Mouse (Mus musculus) C3H10T1/2 (cell line): ENCODE measurements around the gene Cyp2s1. TPM values are rescaled to one million over a fixed set of nuclear protein-coding genes. Genes with fewer than 3 reads are reported as not detected.

ENCODE experiments used
- polyA plus RNA-seq, 2 experiments: library from polyadenylated mRNA; unstranded; fragments of >200 nt; fragmentation: generic; extraction: Trizol; gene quantifications; one replicate each; pipeline ENCODE4 v1.2.1; 2012; ENCODE audit warnings: missing spikeins in 2 of 2

The Cyp2s1 gene
- polyA plus RNA-seq: under 1 TPM; 0.04 to 0.40 TPM

DNA sequence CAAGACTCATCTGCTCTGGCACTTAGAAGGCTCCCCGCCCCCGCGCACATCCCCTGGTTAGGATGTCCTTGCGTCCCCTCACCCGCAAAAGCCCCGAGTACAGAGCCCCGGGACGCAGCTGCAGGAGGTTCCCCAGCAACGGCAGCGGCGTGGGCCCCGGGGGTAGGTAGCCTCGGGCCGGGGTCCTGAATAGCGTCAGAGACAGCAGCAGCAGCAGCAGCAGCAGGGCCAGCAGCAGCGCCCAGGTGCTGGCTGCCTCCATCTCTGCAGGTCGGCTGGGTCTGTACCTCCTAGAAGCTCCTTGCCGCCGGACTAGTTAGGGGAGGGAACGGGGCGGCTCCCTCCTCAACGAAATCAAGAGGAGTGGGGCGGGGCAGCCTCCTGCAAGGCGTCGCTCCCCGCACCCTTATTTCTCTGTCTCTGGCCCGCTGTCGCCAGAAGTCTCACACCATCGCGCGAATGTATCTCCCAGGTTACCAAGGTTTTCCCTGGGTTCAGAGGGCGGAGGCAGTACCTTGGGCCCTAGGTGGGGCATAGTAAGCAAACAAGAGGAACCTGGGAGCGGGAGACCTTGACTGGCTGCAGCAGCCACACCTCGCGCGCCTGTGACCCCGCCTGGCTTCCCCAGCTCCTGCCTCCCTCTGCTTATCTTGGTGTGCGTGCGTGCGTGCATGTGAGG lies at the start of gene Cyp2s1:
Cyp2s1 (minus strand) TSS at position 673 of the 679 bp plus-strand sequence.

DNA sequence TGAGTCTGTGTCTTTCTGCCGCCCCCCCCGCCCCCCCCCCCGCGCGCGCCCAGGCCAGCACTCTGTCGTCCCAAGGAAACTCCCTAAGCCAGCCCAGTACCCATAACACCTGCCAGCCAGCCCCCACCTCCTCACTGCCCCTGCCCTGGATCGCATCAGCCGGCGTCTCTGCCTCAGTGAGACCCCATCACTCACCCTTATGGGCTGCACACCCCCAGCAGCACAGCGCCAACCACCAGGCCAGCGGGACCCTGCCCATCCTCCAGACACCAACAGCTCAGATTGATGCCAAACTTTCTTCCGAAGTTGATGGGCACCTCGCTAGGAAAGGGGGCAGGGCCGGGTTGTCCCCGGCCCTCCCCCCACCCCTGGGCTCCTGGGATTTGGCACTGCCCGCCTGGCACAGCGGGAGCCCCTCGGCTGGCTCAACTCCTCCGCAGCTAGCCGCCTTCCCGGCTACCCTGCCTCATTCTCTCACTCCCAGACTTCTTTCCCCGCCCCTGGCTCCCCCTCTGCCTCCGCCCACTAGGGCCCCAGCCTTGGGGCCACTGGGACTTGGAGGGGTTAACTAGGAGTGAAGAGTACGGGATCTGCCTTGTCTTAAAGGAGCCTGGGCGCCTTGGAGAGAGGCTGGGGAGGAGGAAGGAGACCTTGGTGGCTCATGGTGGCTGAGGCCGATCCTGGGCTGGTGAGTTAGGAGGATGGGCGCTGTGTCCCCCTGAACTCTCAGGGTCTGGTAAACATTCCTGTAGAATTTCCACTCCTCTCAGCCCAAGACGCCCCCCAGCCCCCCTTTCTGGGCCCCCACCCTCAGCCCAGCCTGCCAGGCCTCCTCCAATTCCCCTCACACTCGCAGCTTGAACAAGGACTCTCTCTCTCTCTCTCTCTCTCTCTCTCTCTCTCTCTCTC lies 28.2 kb downstream of the Cyp2s1 start, which contains the start of gene Axl:
Axl (minus strand) TSS at position 486 of the 909 bp plus-strand sequence.

DNA sequence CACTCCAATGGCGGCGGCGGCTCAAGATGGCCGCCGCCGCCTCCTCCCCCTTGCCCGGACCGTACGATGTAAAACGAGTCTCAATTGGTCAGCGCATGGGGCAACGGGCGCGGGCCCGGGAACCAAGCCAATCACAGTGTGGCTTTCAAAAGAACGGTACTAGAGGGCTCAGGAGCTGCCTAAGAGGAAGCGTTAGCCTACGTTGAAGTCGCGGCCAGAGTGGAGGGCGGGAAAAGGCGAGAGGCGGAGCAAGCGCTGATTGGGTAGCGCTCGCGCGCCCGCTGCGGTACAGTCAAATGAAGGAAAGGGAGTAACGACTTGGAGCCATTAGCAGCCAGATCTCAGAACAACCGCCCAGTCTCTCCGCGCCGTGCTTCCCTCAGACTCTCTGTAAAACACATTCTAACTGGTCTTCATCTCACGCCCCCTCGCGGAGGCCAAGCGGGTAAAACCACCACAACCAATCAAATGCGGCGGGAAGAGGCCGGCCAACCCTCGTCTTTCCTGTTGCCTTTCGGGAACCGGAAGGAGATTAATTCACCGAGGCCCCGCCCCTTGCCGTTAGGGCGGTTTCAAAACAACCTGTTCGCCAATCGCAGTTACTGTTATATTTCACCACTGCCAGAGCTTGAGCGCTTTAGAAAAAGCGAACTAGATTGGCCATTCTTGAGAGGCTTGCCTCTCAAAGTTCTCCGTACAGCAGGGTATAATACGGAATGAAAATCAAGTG lies 61.8 kb downstream of the Cyp2s1 start, which contains the start of gene Hnrnpul1:
Hnrnpul1 (minus strand) TSS at position 20 of the 730 bp plus-strand sequence.

Other genes with a start within 250 kb of the Cyp2s1 start
- not detected for gene Erich4, start 201.0 kb downstream of the Cyp2s1 start, polyA plus RNA-seq
- gene Dmac2, start 197.5 kb downstream of the Cyp2s1 start, polyA plus RNA-seq: 10 to 100 TPM in 1 of 2 experiments, 1 to 10 TPM in 1; 7.0 to 14.4 TPM
- gene B3gnt8, start 190.3 kb downstream of the Cyp2s1 start, polyA plus RNA-seq: 1 to 10 TPM in 1 of 2 experiments, under 1 TPM in 1; 0.14 to 2.1 TPM
- 10 to 100 TPM; 30.2 to 65.1 TPM for gene Bckdha, start 157.9 kb downstream of the Cyp2s1 start, polyA plus RNA-seq
- 100 to 1,000 TPM in 1 of 2 experiments, 10 to 100 TPM in 1; 39.9 to 113 TPM for gene Exosc5, start 157.7 kb downstream of the Cyp2s1 start, polyA plus RNA-seq
- under 1 TPM; 0.27 to 0.67 TPM for gene Tmem91, start 141.7 kb downstream of the Cyp2s1 start, polyA plus RNA-seq
- 10 to 100 TPM; 34.6 to 49.2 TPM for gene B9d2, start 136.1 kb downstream of the Cyp2s1 start, polyA plus RNA-seq
- gene Tgfb1, start 129.9 kb downstream of the Cyp2s1 start, polyA plus RNA-seq: 10 to 100 TPM; 24.1 to 38.0 TPM
- 10 to 100 TPM; 15.8 to 31.3 TPM for gene Ccdc97, start 97.8 kb downstream of the Cyp2s1 start, polyA plus RNA-seq
- gene Hnrnpul1, start 62.2 kb downstream of the Cyp2s1 start, polyA plus RNA-seq: 10 to 100 TPM; 17.9 to 86.2 TPM
- 100 to 1,000 TPM in 1 of 2 experiments, 10 to 100 TPM in 1; 96.8 to 112 TPM for gene Axl, start 28.2 kb downstream of the Cyp2s1 start, polyA plus RNA-seq
- gene Cyp2b10, start 80.7 kb upstream of the Cyp2s1 start, polyA plus RNA-seq: not detected
- under 1 TPM; 0.02 to 0.09 TPM for gene Cyp2b13, start 244.6 kb upstream of the Cyp2s1 start, polyA plus RNA-seq